Mouse (Mus musculus) cortical plate, adult 2 months (tissue): Measurements from ENCODE around the gene Fermt3.

Experiments
- CTCF ChIP-seq: fragments of 200-500 bp; IDR thresholded peaks from 2 replicates; pipeline ENCODE4 v1.5.1; 2011; ENCODE audit warnings: mild to moderate bottlenecking, control low read depth, low read length; ENCODE audit not compliant: insufficient read depth; ENCODE audit errors: extremely low read depth
- POLR2A ChIP-seq: fragments of 200-500 bp; IDR thresholded peaks from 2 replicates; pipeline ENCODE4 v1.6.1; 2011; ENCODE audit warnings: mild to moderate bottlenecking, low read length, control low read depth; ENCODE audit not compliant: insufficient read depth; ENCODE audit errors: extremely low read depth

- TF ChIP-seq CTCF (no peak), POLR2A (no peak)
Observed at GRCm38 (mm10) chr19:6955424-6955823, 63.8 kb downstream of the Fermt3 start.
